Mouse (Mus musculus): ENCODE data around the gene Gpr62. TPM values are rescaled to one million over a fixed set of nuclear protein-coding genes. Genes with fewer than 3 reads are reported as not detected.

Gpr62 gene
- total and polyA plus RNA-seq, 3 experiments = 0.04 to 0.11 TPM; not detected in 1

DNA sequence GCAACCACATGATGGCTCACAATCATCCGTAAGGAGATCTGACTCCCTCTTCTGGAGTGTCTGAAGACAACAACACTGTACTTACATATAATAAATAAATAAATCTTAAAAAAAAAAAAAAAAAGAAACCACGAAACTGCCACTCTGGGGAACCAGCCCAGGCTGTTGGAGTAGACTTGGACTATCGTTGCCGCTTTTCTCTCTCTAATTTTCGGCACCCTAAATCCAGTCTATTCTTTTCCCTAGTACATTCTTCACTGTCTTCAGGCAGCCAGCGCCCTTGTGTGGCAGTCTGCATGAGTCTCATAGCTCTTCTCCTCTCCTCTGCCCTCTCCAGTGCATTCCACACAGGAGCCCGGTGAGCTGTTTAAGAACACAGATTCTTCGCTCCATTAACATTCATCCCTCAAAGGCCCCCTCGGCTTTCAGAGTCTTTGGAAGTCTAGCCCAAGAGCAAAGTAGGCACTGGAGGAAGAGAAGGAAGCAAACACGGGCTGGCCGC is 37.0 kb downstream of the Gpr62 start:
- no peak for DNase-seq (ENCODE audit: extremely low read depth)
- dilution Hi-C loops (cut with MboI; ENCODE audit: extremely low pct_ligation_motif_present, extremely low pct_unique_long_range_greater_than_20kb, low sequenced_read_pairs) (no loop called here), in situ Hi-C loops (cut with MboI; ENCODE audit: low pct_ligation_motif_present, low pct_unique_long_range_greater_than_20kb, low sequenced_read_pairs) (no loop called here)
- Histone ChIP-seq H3K4me3 (replicated peaks in 1 of 3; ENCODE audit: low read depth in 2 of 3, low read length in 2 of 3, poor library complexity in 1 of 3) (peak overlapping the region; percentile 52 to 100 (median 57)), H3K27ac (ENCODE audit: insufficient read depth, low read depth) (peak overlapping the region; percentile 64), H3K9ac (ENCODE audit: insufficient read depth, low read depth) (peak overlapping the region; percentile 73), H3K79me2 (replicated peaks; ENCODE audit: control insufficient read depth, extremely low read depth, insufficient read depth, poor library complexity, severe bottlenecking) (peaks cover 27% of the 10 kb centered on the region), H3K4me1 (ENCODE audit: control insufficient read depth in 1 of 2, insufficient read depth in 2 of 2) (peaks cover 2 to 23% of the 10 kb centered on the region in 2 experiments; a peak in 3 of 4 replicates), H3K9me3 (replicated peaks; ENCODE audit: low read length) (no peaks in the 10 kb centered on the region), H3K4me2 (ENCODE audit: insufficient read depth, low read depth, poor library complexity, severe bottlenecking) (peak overlapping the region; percentile 97), H3K36me3 (replicated peaks in 1 of 2; ENCODE audit: control insufficient read depth in 1 of 2, insufficient read depth in 1 of 2, low read length in 1 of 2) (peaks cover 34 to 36% of the 10 kb centered on the region in 2 experiments), H3K27me3 (replicated peaks) (no peaks in the 10 kb centered on the region)
- TF ChIP-seq RAD21 (IDR thresholded peaks at IDR 0.05; ENCODE audit: low read depth, low read length) (no peak; the same call in none of the 2 replicates), ZNF384 (IDR thresholded peaks at IDR 0.05; ENCODE audit: low read depth, low read length) (peak; percentile 63; the same call in 1 of the 2 replicates), JUND (conservative IDR thresholded peaks at IDR 0.05; ENCODE audit: low read depth, low read length) (no peak), HCFC1 (IDR thresholded peaks at IDR 0.05; ENCODE audit: low read depth, low read length) (no peak), NRF1 (IDR thresholded peaks at IDR 0.05; ENCODE audit: low read depth, low read length) (no peak), SIN3A (IDR thresholded peaks at IDR 0.05; ENCODE audit: low read length) (no peak), ZC3H11A (IDR thresholded peaks at IDR 0.05; ENCODE audit: low read depth, low read length) (no peak), MAX (IDR thresholded peaks at IDR 0.05; ENCODE audit: low read length) (no peak), CTCF (conservative IDR thresholded peaks at IDR 0.05 in 1 of 2, IDR thresholded peaks at IDR 0.05 in 1 of 2; ENCODE audit: low read depth in 2 of 2, low read length in 2 of 2) (peak in 1 of 2 experiments; percentile 22; a peak in 1 of 4 replicates)

DNA sequence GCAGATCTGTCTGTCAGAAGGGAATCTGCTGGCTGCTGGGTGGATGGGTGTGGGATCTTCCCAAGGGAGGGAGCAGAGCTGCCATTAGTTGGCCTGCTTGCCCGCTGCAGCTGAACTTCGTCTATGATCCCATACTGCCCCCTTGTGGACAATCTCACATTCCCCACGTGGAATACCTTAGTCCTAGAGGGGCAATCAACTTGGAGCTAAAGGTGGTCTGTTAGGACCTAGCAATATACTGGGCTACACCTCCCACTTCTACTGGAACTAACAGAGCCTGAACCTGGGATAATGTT is 43.9 kb downstream of the Gpr62 start:
- peaks cover 0 to 5% of the 10 kb centered on the region in 2 experiments; a peak in 1 of 4 replicates for H3K4me1 ChIP-seq (ENCODE audit: control insufficient read depth in 1 of 2, insufficient read depth in 2 of 2)
- TF ChIP-seq MYC (IDR thresholded peaks at IDR 0.05; ENCODE audit: low read depth, low read length) (peak; percentile 99), ZMIZ1 (IDR thresholded peaks at IDR 0.05; ENCODE audit: low read depth, low read length) (no peak), RAD21 (IDR thresholded peaks at IDR 0.05; ENCODE audit: low read depth, low read length) (peak; percentile 99), NELFE (IDR thresholded peaks at IDR 0.05; ENCODE audit: low read depth, low read length) (peak; percentile 47; the same call in 1 of the 2 replicates), RCOR1 (conservative IDR thresholded peaks at IDR 0.05; ENCODE audit: low read depth, low read length) (no peak), IRF4 (IDR thresholded peaks at IDR 0.05; ENCODE audit: low read depth, low read length) (no peak), ZC3H11A (IDR thresholded peaks at IDR 0.05; ENCODE audit: low read depth, low read length) (peak; percentile 74), ELF1 (IDR thresholded peaks at IDR 0.05; ENCODE audit: low read depth, low read length) (no peak), JUND (conservative IDR thresholded peaks at IDR 0.05; ENCODE audit: low read depth, low read length) (no peak), MAFK (IDR thresholded peaks at IDR 0.05; ENCODE audit: insufficient replicate concordance, low read length) (no peak), MAX (IDR thresholded peaks at IDR 0.05; ENCODE audit: low read length) (peak; percentile 98), JUN (IDR thresholded peaks at IDR 0.05; ENCODE audit: insufficient read depth, low read depth, low read length) (no peak), CTCF (conservative IDR thresholded peaks at IDR 0.05 in 1 of 2, IDR thresholded peaks at IDR 0.05 in 1 of 2; ENCODE audit: low read depth in 2 of 2, low read length in 2 of 2) (peak; percentile 77 to 98), POLR2AphosphoS2 (IDR thresholded peaks at IDR 0.05; ENCODE audit: low read depth, low read length) (no peak), SIN3A (IDR thresholded peaks at IDR 0.05; ENCODE audit: low read length) (peak; percentile 60; the same call in 1 of the 2 replicates), SMC3 (IDR thresholded peaks at IDR 0.05; ENCODE audit: low read depth, low read length) (peak; percentile 96), CHD1 (IDR thresholded peaks at IDR 0.05; ENCODE audit: low read depth, low read length) (no peak), MXI1 (IDR thresholded peaks at IDR 0.05; ENCODE audit: low read depth, low read length) (peak; percentile 40; the same call in 1 of the 2 replicates)
- DNase-seq (ENCODE audit: extremely low read depth) = peak; percentile 82
- H3K9me3 ChIP-seq (replicated peaks; ENCODE audit: low read length) = no peaks in the 10 kb centered on the region
- dilution Hi-C loops (cut with MboI; ENCODE audit: extremely low pct_ligation_motif_present, extremely low pct_unique_long_range_greater_than_20kb, low sequenced_read_pairs) (no loop called here), in situ Hi-C loops (cut with MboI; ENCODE audit: low pct_ligation_motif_present, low pct_unique_long_range_greater_than_20kb, low sequenced_read_pairs) (no loop called here)
- H3K4me3 ChIP-seq (replicated peaks in 1 of 3; ENCODE audit: low read depth in 2 of 3, low read length in 2 of 3, poor library complexity in 1 of 3) = no peak overlapping the region
- no peaks in the 10 kb centered on the region for H3K36me3 ChIP-seq (replicated peaks in 1 of 2; ENCODE audit: control insufficient read depth in 1 of 2, insufficient read depth in 1 of 2, low read length in 1 of 2)
- no peak overlapping the region for H3K9ac ChIP-seq (ENCODE audit: insufficient read depth, low read depth)
- H3K27ac ChIP-seq (ENCODE audit: insufficient read depth, low read depth) = no peak overlapping the region
- no peak overlapping the region for H3K4me2 ChIP-seq (ENCODE audit: insufficient read depth, low read depth, poor library complexity, severe bottlenecking)
- H3K27me3 ChIP-seq (replicated peaks) = peaks cover 3% of the 10 kb centered on the region
- no peaks in the 10 kb centered on the region for H3K79me2 ChIP-seq (replicated peaks; ENCODE audit: control insufficient read depth, extremely low read depth, insufficient read depth, poor library complexity, severe bottlenecking)

Measured in CH12.LX (cell line).